Mouse (Mus musculus): ENCODE data around the gene Prr7.

Prr7 gene

GRCm38 (mm10) chr13:55506697-55507096 is 42.6 kb downstream of the Prr7 start:
- no peak for DNase-seq (ENCODE audit: low spot score)

- no peak for DNase-seq (ENCODE audit: low spot score)
Measured at GRCm38 (mm10) chr13:55507877-55508276, 43.8 kb downstream of the Prr7 start.

GRCm38 (mm10) chr13:55508531-55508930 is 44.5 kb downstream of the Prr7 start:
- DNase-seq (ENCODE audit: low spot score), result no peak

- no peak for DNase-seq (ENCODE audit: low spot score)
Measured at GRCm38 (mm10) chr13:55510332-55510667, 46.2 kb downstream of the Prr7 start.

GRCm38 (mm10) chr13:55510668-55511491 is 46.8 kb downstream of the Prr7 start:
- DNase-seq (ENCODE audit: low spot score), result peak; percentile 85

- DNase-seq (ENCODE audit: low spot score), result no peak
Measured at GRCm38 (mm10) chr13:55511492-55511861, 47.4 kb downstream of the Prr7 start.

GRCm38 (mm10) chr13:55512379-55513031 is 48.4 kb downstream of the Prr7 start:
- DNase-seq (ENCODE audit: low spot score), result peak; percentile 67

GRCm38 (mm10) chr13:55513111-55513748 is 49.2 kb downstream of the Prr7 start, which contains the start of gene Pdlim7:
Pdlim7 (minus strand) TSS chr13:55513676.
- peak; percentile 91 for DNase-seq (ENCODE audit: low spot score)

- no peak for DNase-seq (ENCODE audit: low spot score)
Measured at GRCm38 (mm10) chr13:55513828-55514227, 49.8 kb downstream of the Prr7 start.

- peak; percentile 89 for DNase-seq (ENCODE audit: low spot score)
Measured at GRCm38 (mm10) chr13:55516955-55517354, 52.9 kb downstream of the Prr7 start.

GRCm38 (mm10) chr13:55519606-55520005 is 55.5 kb downstream of the Prr7 start:
- no peak for DNase-seq (ENCODE audit: low spot score)

GRCm38 (mm10) chr13:55522730-55523129 is 58.7 kb downstream of the Prr7 start:
- no peak for DNase-seq (ENCODE audit: low spot score)

Data from urinary bladder, postnatal 14 days (tissue).